Mouse (Mus musculus): ENCODE measurements around the gene Ifnz. TPM values are rescaled to one million over a fixed set of nuclear protein-coding genes. Genes with fewer than 3 reads are reported as not detected.
"Not testable (repeated sequence)": the region's sequence is repeated elsewhere in the genome, so short reads cannot be mapped to it uniquely, and the experiment has no call there.

The Ifnz gene
- not detected in 2 replicates for polyA plus RNA-seq (2012; rRNA removed)

GRCm38 (mm10) chr4:88781831-88782230 is at the start of gene Ifnz:
TSS of gene Ifnz (plus strand) at chr4:88782131.
- H3K4me1 ChIP-seq (ENCODE audit: control insufficient read depth, insufficient read depth, low read length); H3K4me3 ChIP-seq (replicated peaks; ENCODE audit: extremely low read depth, low read depth, low read length); DNase-seq: not testable (repeated sequence)
- WGBS: 10% methylated on average over 4 of the region's 7 CpGs

GRCm38 (mm10) chr4:88738480-88738879 is 43.5 kb upstream of the Ifnz start:
- 0% methylated on average over 2 of the region's 2 CpGs for WGBS

GRCm38 (mm10) chr4:88739036-88739435 is 42.9 kb upstream of the Ifnz start:
- Histone ChIP-seq H3K4me3 (replicated peaks; ENCODE audit: extremely low read depth, low read depth, low read length) (no peak overlapping the region), H3K4me1 (ENCODE audit: control insufficient read depth, insufficient read depth, low read length) (no peaks in the 10 kb centered on the region)
- WGBS: 83% methylated on average over 6 of the region's 6 CpGs
- DNase-seq: no peak
- TF ChIP-seq POLR2A (IDR thresholded peaks at IDR 0.05; ENCODE audit: borderline replicate concordance, extremely low read depth, low read depth, low read length) (no peak), CTCF (IDR thresholded peaks at IDR 0.05; ENCODE audit: insufficient read depth, low read length) (no peak)

More at GRCm38 (mm10) chr4:88738480-88738879, 43.5 kb upstream of the Ifnz start:
- Histone ChIP-seq H3K4me3 (replicated peaks; ENCODE audit: extremely low read depth, low read depth, low read length) (no peak overlapping the region), H3K4me1 (ENCODE audit: control insufficient read depth, insufficient read depth, low read length) (no peaks in the 10 kb centered on the region)
- TF ChIP-seq CTCF (IDR thresholded peaks at IDR 0.05; ENCODE audit: insufficient read depth, low read length): peak; percentile 91
- TF ChIP-seq POLR2A (IDR thresholded peaks at IDR 0.05; ENCODE audit: borderline replicate concordance, extremely low read depth, low read depth, low read length): no peak
- peak; percentile 74 for DNase-seq

- TF ChIP-seq POLR2A (IDR thresholded peaks at IDR 0.05; ENCODE audit: borderline replicate concordance, extremely low read depth, low read depth, low read length) (no peak), CTCF (IDR thresholded peaks at IDR 0.05; ENCODE audit: insufficient read depth, low read length) (no peak)
- Histone ChIP-seq H3K4me1 (ENCODE audit: control insufficient read depth, insufficient read depth, low read length) (no peaks in the 10 kb centered on the region), H3K4me3 (replicated peaks; ENCODE audit: extremely low read depth, low read depth, low read length) (no peak overlapping the region)
- DNase-seq: no peak
- WGBS: 76% methylated on average over 4 of the region's 4 CpGs
Observed at GRCm38 (mm10) chr4:88741426-88741825, 40.5 kb upstream of the Ifnz start.

- H3K4me3 ChIP-seq (replicated peaks; ENCODE audit: extremely low read depth, low read depth, low read length): no peak overlapping the region
- WGBS: 60% methylated on average over 7 of the region's 7 CpGs
- DNase-seq: no peak
- H3K4me1 ChIP-seq (ENCODE audit: control insufficient read depth, insufficient read depth, low read length): no peaks in the 10 kb centered on the region
- TF ChIP-seq POLR2A (IDR thresholded peaks at IDR 0.05; ENCODE audit: borderline replicate concordance, extremely low read depth, low read depth, low read length) (no peak), CTCF (IDR thresholded peaks at IDR 0.05; ENCODE audit: insufficient read depth, low read length) (no peak)
Observed at GRCm38 (mm10) chr4:88742771-88743371, 39.1 kb upstream of the Ifnz start.

GRCm38 (mm10) chr4:88744207-88744606 is 37.7 kb upstream of the Ifnz start:
- Histone ChIP-seq H3K4me1 (ENCODE audit: control insufficient read depth, insufficient read depth, low read length) (no peaks in the 10 kb centered on the region), H3K4me3 (replicated peaks; ENCODE audit: extremely low read depth, low read depth, low read length) (no peak overlapping the region)
- TF ChIP-seq POLR2A (IDR thresholded peaks at IDR 0.05; ENCODE audit: borderline replicate concordance, extremely low read depth, low read depth, low read length) (no peak), CTCF (IDR thresholded peaks at IDR 0.05; ENCODE audit: insufficient read depth, low read length) (peak; percentile 37; the same call in 1 of the 2 replicates)
- WGBS: 63% methylated on average over 3 of the region's 3 CpGs
- DNase-seq: no peak

GRCm38 (mm10) chr4:88749926-88750325 is 32.0 kb upstream of the Ifnz start:
- no peak for DNase-seq
- no peaks in the 10 kb centered on the region for H3K4me1 ChIP-seq (ENCODE audit: control insufficient read depth, insufficient read depth, low read length)
- no peak for TF ChIP-seq CTCF (IDR thresholded peaks at IDR 0.05; ENCODE audit: insufficient read depth, low read length)
- no peak overlapping the region for H3K4me3 ChIP-seq (replicated peaks; ENCODE audit: extremely low read depth, low read depth, low read length)
- WGBS: 67% methylated on average over 6 of the region's 6 CpGs

- not testable (repeated sequence) for H3K4me3 ChIP-seq (replicated peaks; ENCODE audit: extremely low read depth, low read depth, low read length); H3K4me1 ChIP-seq (ENCODE audit: control insufficient read depth, insufficient read depth, low read length)
- DNase-seq: peak; percentile 66
- 75% methylated on average over 15 of the region's 15 CpGs for WGBS
Observed at GRCm38 (mm10) chr4:88754818-88755340, 27.1 kb upstream of the Ifnz start, which contains the start of gene Gm13271. TSS of gene Gm13271 (plus strand) at chr4:88754868.

GRCm38 (mm10) chr4:88756581-88757513 is 25.1 kb upstream of the Ifnz start:
- DNase-seq: peak; percentile 47
- WGBS: 8% methylated on average over 28 of the region's 31 CpGs

GRCm38 (mm10) chr4:88757628-88758031 is 24.3 kb upstream of the Ifnz start:
- WGBS: under 1% methylated on average over 20 of the region's 21 CpGs
- TF ChIP-seq POLR2A (IDR thresholded peaks at IDR 0.05; ENCODE audit: borderline replicate concordance, extremely low read depth, low read depth, low read length) (peak; percentile 52; the same call in 1 of the 2 replicates), CTCF (IDR thresholded peaks at IDR 0.05; ENCODE audit: insufficient read depth, low read length) (peak; percentile 61)
- DNase-seq: peak; percentile 89

More at GRCm38 (mm10) chr4:88756581-88757513, 25.1 kb upstream of the Ifnz start:
- H3K4me3 ChIP-seq (replicated peaks; ENCODE audit: extremely low read depth, low read depth, low read length): peak overlapping the region; percentile 89
- not testable (repeated sequence) for H3K4me1 ChIP-seq (ENCODE audit: control insufficient read depth, insufficient read depth, low read length)
- peak; percentile 46; the same call in 1 of the 2 replicates for TF ChIP-seq POLR2A (IDR thresholded peaks at IDR 0.05; ENCODE audit: borderline replicate concordance, extremely low read depth, low read depth, low read length)

GRCm38 (mm10) chr4:88758751-88759150 is 23.2 kb upstream of the Ifnz start:
- not testable (repeated sequence) for H3K4me1 ChIP-seq (ENCODE audit: control insufficient read depth, insufficient read depth, low read length); H3K4me3 ChIP-seq (replicated peaks; ENCODE audit: extremely low read depth, low read depth, low read length); DNase-seq
- WGBS: 85% methylated on average over 9 of the region's 9 CpGs

More at GRCm38 (mm10) chr4:88757628-88758031, 24.3 kb upstream of the Ifnz start:
- H3K4me1 ChIP-seq (ENCODE audit: control insufficient read depth, insufficient read depth, low read length): not testable (repeated sequence)
- H3K4me3 ChIP-seq (replicated peaks; ENCODE audit: extremely low read depth, low read depth, low read length): peak overlapping the region; percentile 89

GRCm38 (mm10) chr4:88759610-88760268 is 22.2 kb upstream of the Ifnz start, which contains the start of gene Gm13283:
TSS of gene Gm13283 (plus strand) at chr4:88760119.
- WGBS: 12% methylated on average over 11 of the region's 14 CpGs

More at GRCm38 (mm10) chr4:88759610-88760268, 22.2 kb upstream of the Ifnz start, which contains the start of gene Gm13283:
- not testable (repeated sequence) for DNase-seq; H3K4me1 ChIP-seq (ENCODE audit: control insufficient read depth, insufficient read depth, low read length); H3K4me3 ChIP-seq (replicated peaks; ENCODE audit: extremely low read depth, low read depth, low read length)

Measured in lung, adult 2 months (tissue).